Mouse (Mus musculus) forebrain, embryonic 14.5 days (tissue): Measurements from ENCODE around the gene Pde1b. TPM values are rescaled to one million over a fixed set of nuclear protein-coding genes. Genes with fewer than 3 reads are reported as not detected.

ENCODE experiments used
- ATAC-seq: fragments of 200-750 bp; cut with Nextera tagmentation; 2 replicates; pipeline ENCODE4 v1.8.0; 2017; ENCODE audit warnings: mild to moderate bottlenecking, moderate library complexity
- DNase-seq: peaks from one replicate; pipeline ENCODE4 v3.0.0-alpha.2; 2015; ENCODE audit warnings: low spot score
- H3K27ac ChIP-seq: fragments of 300-500 bp; sonication (generic); 2 replicates; pipeline ENCODE4 v1.5.1; 2014; ENCODE audit warnings: low read depth, mild to moderate bottlenecking, control low read depth, low read length, moderate library complexity
- H3K27me3 ChIP-seq: fragments of 300-500 bp; sonication (generic); replicated peaks from 2 replicates; pipeline ENCODE4 v1.6.1; 2014; ENCODE audit warnings: low read length, control low read depth, mixed read lengths; ENCODE audit not compliant: control insufficient read depth, insufficient read depth
- H3K36me3 ChIP-seq: fragments of 300-500 bp; sonication (generic); 2 replicates; pipeline ENCODE4 v1.6.1; 2014; ENCODE audit warnings: low read length, control low read depth; ENCODE audit not compliant: control insufficient read depth, insufficient read depth
- H3K4me1 ChIP-seq: fragments of 300-500 bp; sonication (generic); 2 replicates; pipeline ENCODE4 v1.6.1; 2014; ENCODE audit warnings: antibody characterized with exemption, low read length, control low read depth; ENCODE audit not compliant: control insufficient read depth, insufficient read depth
- H3K4me2 ChIP-seq: fragments of 300-500 bp; sonication (generic); 2 replicates; pipeline ENCODE4 v1.6.1; 2014; ENCODE audit warnings: mild to moderate bottlenecking, control low read depth, low read length
- H3K4me3 ChIP-seq: fragments of 300-500 bp; sonication (generic); 2 replicates; pipeline ENCODE4 v1.5.1; 2014; ENCODE audit warnings: low read depth, low read length, control low read depth
- H3K9ac ChIP-seq: fragments of 300-500 bp; sonication (generic); 2 replicates; pipeline ENCODE4 v1.6.1; 2014; ENCODE audit warnings: mild to moderate bottlenecking, low read length, control low read depth, moderate library complexity
- H3K9me3 ChIP-seq: fragments of 300-500 bp; sonication (generic); replicated peaks from 2 replicates; pipeline ENCODE4 v1.6.1; 2016; ENCODE audit warnings: low read length, control low read depth, mixed read lengths; ENCODE audit not compliant: control insufficient read depth
- WGBS: fragments of 180-500 bp; shearing (Covaris S2); extraction: QIAGEN DNeasy Blood & Tissue Kit; methylation state at CpG from one replicate; pipeline ENCODE4 v1.1.7; 2014; 5-methylcytosine and 5-hydroxymethylcytosine counted together
- polyA plus RNA-seq: library from polyadenylated mRNA; unstranded; fragments of >200 nt; fragmentation: Nextera tagmentation; extraction: Ambion mirVana; gene quantifications from 2 replicates; pipeline ENCODE4 v1.2.1, GENCODE M21; 2014

Pde1b gene
- polyA plus RNA-seq, 1 experiment from 2014 or later: 61.5 TPM

DNA sequence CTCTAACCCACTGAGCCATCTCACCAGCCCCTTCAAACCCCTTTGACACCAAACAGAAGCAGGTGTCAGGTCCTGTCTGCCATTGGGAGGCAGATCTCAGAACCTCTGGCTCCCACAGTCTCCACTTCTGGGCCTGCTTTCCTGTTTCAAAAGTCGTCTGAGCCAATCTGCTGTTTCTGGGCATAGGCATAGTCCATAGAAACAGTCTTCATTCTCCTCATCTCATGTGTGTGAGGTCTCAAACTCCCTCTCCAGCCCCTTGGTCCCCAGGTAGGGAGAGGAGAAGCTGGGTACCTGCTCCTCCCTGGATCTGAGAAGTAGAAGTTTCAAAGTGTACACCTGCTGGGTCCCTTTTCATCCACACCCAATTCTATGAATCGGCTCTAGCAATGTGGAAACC lies 33.6 kb downstream of the Pde1b start:
- Histone ChIP-seq H3K4me1 (peaks cover 15% of the 10 kb centered on the region), H3K36me3 (peaks cover 3% of the 10 kb centered on the region; the same call in 1 of the 2 replicates), H3K9me3 (no peaks in the 10 kb centered on the region), H3K4me2 (peak overlapping the region; percentile 72), H3K27ac (peak overlapping the region; percentile 3; the same call in 1 of the 2 replicates), H3K9ac (peak overlapping the region; percentile 78; the same call in 1 of the 2 replicates), H3K4me3 (peak overlapping the region; percentile 63), H3K27me3 (no peaks in the 10 kb centered on the region; the same call in 1 of the 2 replicates)
- no peak for DNase-seq
- no peak for ATAC-seq
- 13% methylated on average over 2 of the region's 2 CpGs for WGBS

- peaks cover 15% of the 10 kb centered on the region for H3K4me1 ChIP-seq
- WGBS: 1% methylated on average over 33 of the region's 37 CpGs
- peak; percentile 67 for ATAC-seq
These were observed 34.4 kb downstream of the Pde1b start for GRCm38 (mm10) chr15:103537011-103537821.

DNA sequence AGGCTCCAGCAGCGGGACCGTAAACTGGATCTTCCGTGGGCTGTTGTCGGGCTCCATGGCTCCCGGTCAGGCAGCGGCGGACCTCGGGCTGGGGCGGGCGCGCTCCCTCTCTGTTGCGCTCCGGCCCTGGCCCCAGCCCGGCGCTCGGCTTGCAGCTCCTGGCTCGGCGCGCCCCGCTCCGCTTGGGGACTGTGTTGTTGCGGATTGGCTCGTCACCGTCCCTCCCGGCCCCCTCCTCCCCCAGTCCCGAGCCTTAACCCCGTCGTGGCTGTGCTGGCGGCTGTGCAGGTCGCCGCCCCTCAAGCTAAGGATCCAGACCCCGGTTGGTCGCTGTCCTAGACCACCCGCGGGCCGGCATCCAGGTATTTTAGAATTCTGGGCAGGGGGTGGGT lies 35.0 kb downstream of the Pde1b start, which contains the start of gene Ppp1r1a:
Ppp1r1a (minus strand) TSS at position 182 of the 392 bp plus-strand sequence.
- Histone ChIP-seq H3K27ac (peak within 1 kb of the TSS; percentile 35), H3K27me3 (no peaks in the 10 kb centered on the region; the same call in 1 of the 2 replicates), H3K4me2 (peak within 1 kb of the TSS; percentile 72), H3K9ac (peak within 1 kb of the TSS; percentile 78), H3K9me3 (no peaks in the 10 kb centered on the region), H3K4me3 (peak within 1 kb of the TSS; percentile 63), H3K36me3 (no peaks in the 10 kb centered on the region; the same call in 1 of the 2 replicates), H3K4me1 (peaks cover 15% of the 10 kb centered on the region)
- WGBS: 0% methylated on average over 34 of the region's 36 CpGs
- DNase-seq (peak; percentile 86), ATAC-seq (peak; percentile 91)

More at GRCm38 (mm10) chr15:103537011-103537821, 34.4 kb downstream of the Pde1b start:
- H3K4me3 ChIP-seq: peak overlapping the region; percentile 63
- DNase-seq: peak; percentile 48
- no peaks in the 10 kb centered on the region for H3K9me3 ChIP-seq
- H3K9ac ChIP-seq: peak overlapping the region; percentile 78
- peak overlapping the region; percentile 35 for H3K27ac ChIP-seq
- H3K36me3 ChIP-seq: no peaks in the 10 kb centered on the region; the same call in 1 of the 2 replicates
- no peaks in the 10 kb centered on the region; the same call in 1 of the 2 replicates for H3K27me3 ChIP-seq
- H3K4me2 ChIP-seq: peak overlapping the region; percentile 72

DNA sequence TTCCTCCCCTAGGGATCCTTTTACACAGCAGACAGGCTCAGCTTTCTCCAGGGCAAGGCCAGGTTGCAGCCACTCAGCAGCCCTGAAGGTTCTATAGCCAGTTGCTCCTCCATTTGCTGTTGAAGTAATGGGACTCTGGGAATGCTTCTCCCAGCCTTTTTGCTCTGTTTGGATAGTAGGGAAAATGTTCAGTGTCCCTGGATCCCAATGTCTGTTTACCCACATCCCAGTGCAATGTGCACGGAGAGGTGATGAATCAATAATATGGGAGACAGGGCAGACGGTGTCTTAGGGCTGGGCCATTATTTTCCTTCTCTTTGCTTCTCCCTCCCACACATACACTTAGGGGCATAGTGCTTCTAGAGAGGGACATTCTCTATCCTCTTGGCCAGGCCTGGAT lies 36.4 kb downstream of the Pde1b start:
- no peaks in the 10 kb centered on the region for H3K36me3 ChIP-seq
- no peak overlapping the region for H3K4me2 ChIP-seq
- ATAC-seq (no peak), DNase-seq (no peak)
- peaks cover 15% of the 10 kb centered on the region for H3K4me1 ChIP-seq
- H3K27me3 ChIP-seq: no peaks in the 10 kb centered on the region; the same call in 1 of the 2 replicates
- H3K4me3 ChIP-seq: no peak overlapping the region
- H3K9ac ChIP-seq: no peak overlapping the region
- no peak overlapping the region for H3K27ac ChIP-seq
- no peaks in the 10 kb centered on the region for H3K9me3 ChIP-seq
- WGBS: 80% methylated on average over 2 of the region's 2 CpGs

GRCm38 (mm10) chr15:103540646-103541045 lies 37.8 kb downstream of the Pde1b start:
- no peak overlapping the region for H3K9ac ChIP-seq
- ATAC-seq: no peak
- no peak overlapping the region for H3K4me3 ChIP-seq
- 85% methylated on average over 1 of the region's 1 CpGs for WGBS
- no peaks in the 10 kb centered on the region; the same call in 1 of the 2 replicates for H3K27me3 ChIP-seq
- DNase-seq: no peak
- H3K9me3 ChIP-seq: no peaks in the 10 kb centered on the region
- H3K36me3 ChIP-seq: no peaks in the 10 kb centered on the region
- H3K4me1 ChIP-seq: peaks cover 12% of the 10 kb centered on the region
- H3K27ac ChIP-seq: no peak overlapping the region
- H3K4me2 ChIP-seq: no peak overlapping the region

DNA sequence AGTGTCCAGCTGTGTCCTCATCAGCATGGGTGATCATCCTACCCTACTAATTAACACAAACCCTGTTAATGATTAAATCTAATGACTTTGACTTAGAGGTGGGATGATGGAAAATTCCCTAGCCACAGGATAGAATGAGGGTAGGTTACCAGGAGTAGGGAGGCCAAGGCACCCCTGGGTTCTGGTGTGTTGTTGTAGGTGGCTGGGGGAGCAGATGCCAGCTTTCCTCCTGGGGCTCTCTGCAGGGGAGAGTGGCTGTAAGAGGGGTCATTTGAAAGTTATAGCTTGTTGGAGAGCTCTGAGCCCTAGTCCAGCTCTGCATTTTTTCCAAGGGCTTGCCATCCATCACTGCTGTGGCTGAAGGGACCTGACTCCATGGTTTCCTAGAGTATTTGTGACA lies 39.7 kb downstream of the Pde1b start:
- Histone ChIP-seq H3K9ac (no peak overlapping the region), H3K4me2 (no peak overlapping the region), H3K27ac (no peak overlapping the region), H3K4me1 (peaks cover 6% of the 10 kb centered on the region), H3K9me3 (no peaks in the 10 kb centered on the region), H3K4me3 (no peak overlapping the region), H3K27me3 (no peaks in the 10 kb centered on the region; the same call in 1 of the 2 replicates), H3K36me3 (no peaks in the 10 kb centered on the region)
- ATAC-seq: no peak
- no peak for DNase-seq

DNA sequence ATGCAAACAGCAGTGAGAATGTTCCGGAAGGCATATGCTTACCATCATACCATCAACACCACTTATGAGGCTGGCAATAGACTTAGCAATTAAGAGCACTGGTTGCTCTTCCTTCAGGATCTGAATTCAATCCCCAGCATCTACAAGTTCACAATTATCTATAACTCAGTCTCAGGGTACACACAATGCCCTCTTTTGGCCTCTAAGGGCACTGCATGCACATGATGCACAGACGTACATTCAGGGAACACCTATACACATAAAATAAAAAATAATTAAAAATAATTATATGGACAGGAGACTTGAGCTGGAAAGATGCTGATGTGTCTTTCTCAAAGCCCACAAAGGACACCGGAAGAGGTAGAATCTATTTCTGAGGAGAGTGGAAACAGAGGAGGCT lies 45.1 kb downstream of the Pde1b start:
- DNase-seq (no peak), ATAC-seq (no peak)
- no peaks in the 10 kb centered on the region for H3K36me3 ChIP-seq
- WGBS: 85% methylated on average over 3 of the region's 3 CpGs
- H3K4me1 ChIP-seq: no peaks in the 10 kb centered on the region
- no peaks in the 10 kb centered on the region for H3K27me3 ChIP-seq
- no peak overlapping the region for H3K4me2 ChIP-seq
- no peak overlapping the region for H3K4me3 ChIP-seq
- H3K9me3 ChIP-seq: no peaks in the 10 kb centered on the region
- no peak overlapping the region for H3K9ac ChIP-seq
- no peak overlapping the region for H3K27ac ChIP-seq

DNA sequence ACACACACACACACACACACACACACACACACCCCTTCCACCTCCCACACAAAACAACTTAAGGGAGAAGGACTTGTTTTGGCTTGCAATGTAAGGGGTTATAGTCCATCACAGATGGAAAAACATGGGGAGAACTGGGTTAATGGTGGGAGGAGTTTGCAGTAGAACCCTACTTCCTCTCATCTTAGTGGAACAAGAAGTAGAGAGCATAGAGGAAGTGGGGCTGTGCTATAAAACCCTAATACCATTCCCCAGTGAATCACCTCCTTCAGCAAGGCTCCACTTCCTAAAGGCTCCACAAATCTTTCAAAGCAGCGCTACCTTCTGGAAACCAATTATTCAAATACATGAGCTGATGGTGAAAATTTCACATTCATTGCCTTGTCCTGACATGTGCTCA lies 46.6 kb downstream of the Pde1b start:
- Histone ChIP-seq H3K4me2 (no peak overlapping the region), H3K9ac (no peak overlapping the region), H3K4me1 (no peaks in the 10 kb centered on the region), H3K4me3 (no peak overlapping the region), H3K27ac (no peak overlapping the region), H3K27me3 (no peaks in the 10 kb centered on the region), H3K9me3 (no peaks in the 10 kb centered on the region), H3K36me3 (no peaks in the 10 kb centered on the region)
- WGBS: 96% methylated on average over 1 of the region's 1 CpGs
- DNase-seq: no peak
- no peak for ATAC-seq

DNA sequence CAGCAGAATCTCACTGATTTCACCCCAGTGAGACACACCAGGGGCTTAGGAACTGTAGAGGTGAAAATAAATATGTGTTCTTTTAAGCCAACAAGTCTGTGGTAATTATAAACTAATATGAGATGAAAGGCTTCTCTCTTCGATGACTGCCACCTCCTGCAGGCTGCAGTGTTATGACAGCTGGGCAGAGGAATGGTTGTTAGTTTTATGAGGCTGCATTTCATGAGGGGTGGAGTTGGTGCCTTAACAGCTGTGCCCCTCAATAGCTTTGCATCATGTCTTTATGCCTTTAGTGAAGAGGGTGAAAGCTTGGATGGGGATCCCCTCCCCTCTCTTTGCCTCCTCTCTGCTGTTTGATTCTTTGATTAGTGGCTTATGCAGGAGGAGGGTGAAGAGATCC lies 48.2 kb downstream of the Pde1b start:
- H3K27me3 ChIP-seq: no peaks in the 10 kb centered on the region
- no peaks in the 10 kb centered on the region for H3K4me1 ChIP-seq
- H3K4me3 ChIP-seq: no peak overlapping the region
- no peaks in the 10 kb centered on the region for H3K9me3 ChIP-seq
- ATAC-seq (no peak), DNase-seq (no peak)
- no peak overlapping the region for H3K27ac ChIP-seq
- no peaks in the 10 kb centered on the region for H3K36me3 ChIP-seq
- no peak overlapping the region for H3K4me2 ChIP-seq
- WGBS: 56% methylated on average over 1 of the region's 1 CpGs
- H3K9ac ChIP-seq: no peak overlapping the region
